Mouse (Mus musculus): Measurements from ENCODE around the gene Syngr1. TPM values are rescaled to one million over a fixed set of nuclear protein-coding genes. Genes with fewer than 3 reads are reported as not detected.
A peak's percentile ranks its signal among the peaks of the same experiment; 100 is the strongest.

Gene Syngr1
- 27.2 and 36.0 TPM in 2 replicates for polyA plus RNA-seq (2015; fragmentation: Nextera tagmentation; extraction: Ambion mirVana)

DNA sequence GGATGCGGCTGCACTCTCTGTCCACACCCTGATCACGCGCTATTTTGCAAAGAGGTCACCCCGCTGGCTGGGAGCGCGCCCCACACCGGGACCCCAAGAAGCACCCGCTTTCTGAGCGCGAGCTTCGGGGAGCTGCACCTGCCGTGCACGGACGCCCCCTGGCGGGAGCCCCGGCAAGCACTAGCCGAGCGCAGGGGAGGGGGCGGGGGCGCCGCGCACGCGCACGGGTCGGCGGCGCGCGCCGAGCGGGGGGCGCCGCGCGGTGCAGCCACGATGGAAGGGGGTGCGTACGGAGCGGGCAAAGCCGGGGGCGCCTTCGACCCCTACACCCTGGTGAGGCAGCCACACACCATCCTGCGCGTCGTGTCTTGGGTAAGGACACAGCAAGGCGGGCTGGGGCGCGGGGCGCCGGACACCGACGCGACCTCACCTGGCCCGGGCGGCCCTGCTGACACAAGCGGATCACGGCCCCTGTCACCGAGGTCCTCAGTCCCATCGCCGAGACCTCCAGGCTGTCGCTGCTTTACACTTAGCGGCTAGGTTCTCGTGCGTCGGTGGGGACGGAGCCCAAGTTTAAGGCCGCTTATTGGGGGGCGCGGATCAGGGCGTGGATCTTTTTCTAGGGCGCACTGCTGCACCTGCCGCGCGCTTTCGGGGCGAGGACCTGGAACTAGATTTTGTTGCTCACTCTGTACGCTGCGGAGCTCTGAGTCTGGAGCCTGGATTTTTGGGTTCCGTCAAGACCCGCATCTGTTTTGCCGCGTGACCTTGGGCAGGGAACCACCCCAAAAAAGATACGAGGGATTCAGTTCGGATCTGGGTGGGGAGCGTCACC, at the start of gene Syngr1, which contains the start of gene Rpl3:
Gene Syngr1, plus strand, starts transcription at position 214 of the 835 bp plus-strand sequence.
Gene Rpl3, minus strand, starts transcription at position 748 of the 835 bp plus-strand sequence.
- whole genome bisulfite sequencing: 1% methylated on average over 84 of the region's 86 CpGs
- peaks cover 20% of the 10 kb centered on the region for H3K27me3 ChIP-seq
- ATAC-seq (ENCODE audit: low read depth): peak; percentile 68

DNA sequence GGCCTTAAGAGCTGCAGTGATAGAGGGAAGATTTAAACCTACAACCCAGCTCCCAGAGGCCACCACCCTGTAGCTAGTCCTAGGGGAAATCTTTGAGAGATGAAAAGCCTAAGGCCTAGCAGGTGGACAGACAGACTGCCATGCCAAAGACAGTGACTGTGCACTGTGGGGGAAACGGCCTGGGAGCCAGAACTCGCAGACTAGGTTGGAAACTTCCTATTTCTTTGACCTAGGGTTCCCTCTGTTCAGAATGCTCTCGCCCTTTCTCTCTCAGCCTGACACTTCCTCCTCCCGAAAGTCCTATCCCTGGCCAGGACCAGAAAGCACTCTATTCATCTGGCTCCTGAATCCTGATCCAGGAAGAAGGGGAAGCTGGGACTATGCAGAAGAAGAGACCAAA, 49.0 kb upstream of the Syngr1 start:
- Histone ChIP-seq H3K36me3 (no peaks in the 10 kb centered on the region), H3K4me3 (no peak overlapping the region), H3K27me3 (no peaks in the 10 kb centered on the region), H3K4me2 (no peak overlapping the region), H3K27ac (replicated peaks) (no peak overlapping the region), H3K9me3 (0 out of 2 replicates have a peak, but pooled peaks cover 3% of the 10 kb centered on the region), H3K9ac (no peak overlapping the region), H3K4me1 (replicated peaks) (no peaks in the 10 kb centered on the region)
- WGBS: 75% methylated on average over 4 of the region's 4 CpGs
- ATAC-seq (ENCODE audit: low read depth): no peak

More for the DNA sequence above, at the start of gene Syngr1, which contains the start of gene Rpl3:
- H3K9ac ChIP-seq: peak within 1 kb of the TSS; percentile 87
- peak within 1 kb of the TSS; percentile 69 for H3K4me2 ChIP-seq
- H3K36me3 ChIP-seq: no peaks in the 10 kb centered on the region
- H3K4me1 ChIP-seq (replicated peaks): peaks cover 24% of the 10 kb centered on the region
- no peaks in the 10 kb centered on the region for H3K9me3 ChIP-seq
- peak within 1 kb of the TSS; percentile 54 for H3K27ac ChIP-seq (replicated peaks)
- peak within 1 kb of the TSS; percentile 77 for H3K4me3 ChIP-seq

DNA sequence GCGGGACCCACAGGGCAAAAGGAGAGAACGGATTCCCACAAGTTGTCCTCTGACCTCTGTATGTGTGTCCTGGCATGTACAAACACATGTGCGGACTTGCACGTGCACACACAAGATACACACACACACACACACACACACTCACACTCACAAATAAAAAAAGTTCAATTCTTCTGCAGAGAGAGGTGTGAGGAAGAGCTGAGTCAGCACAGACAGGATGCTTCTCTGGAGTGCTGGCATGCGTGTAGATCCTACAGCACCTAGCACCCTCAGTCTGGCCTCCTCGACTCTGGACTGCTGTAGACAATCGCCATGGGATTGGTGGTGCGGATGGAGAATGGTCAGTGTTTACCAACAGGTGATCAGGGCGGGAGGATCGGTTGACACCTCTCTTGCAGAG, 46.9 kb upstream of the Syngr1 start:
- no peak overlapping the region for H3K9ac ChIP-seq
- no peak overlapping the region for H3K4me2 ChIP-seq
- H3K4me1 ChIP-seq (replicated peaks): no peaks in the 10 kb centered on the region
- H3K27me3 ChIP-seq: no peaks in the 10 kb centered on the region
- H3K36me3 ChIP-seq: no peaks in the 10 kb centered on the region
- 0 out of 2 replicates have a peak, but pooled peaks cover 3% of the 10 kb centered on the region for H3K9me3 ChIP-seq
- ATAC-seq (ENCODE audit: low read depth): no peak
- WGBS: 92% methylated on average over 10 of the region's 10 CpGs
- H3K27ac ChIP-seq (replicated peaks): no peak overlapping the region
- H3K4me3 ChIP-seq: no peak overlapping the region

DNA sequence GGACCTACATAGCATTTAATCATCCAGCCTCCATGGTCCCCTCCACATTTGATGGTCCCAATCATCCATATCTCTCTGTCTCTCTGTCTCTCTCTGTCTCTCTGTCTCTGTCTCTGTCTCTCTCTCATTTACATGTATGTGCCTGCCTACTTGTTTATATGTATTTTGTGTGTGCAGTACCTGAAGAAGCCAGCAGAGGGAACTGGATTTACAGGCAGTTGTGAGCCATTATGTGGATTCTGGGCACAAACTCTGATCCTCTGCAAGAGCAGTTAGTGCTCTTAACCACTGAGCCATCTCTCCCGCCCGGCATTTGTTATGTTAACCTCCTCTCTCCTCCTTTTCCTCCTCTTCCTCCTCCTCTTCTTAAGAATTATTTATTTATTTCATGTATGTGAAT, 45.4 kb upstream of the Syngr1 start:
- no peak for ATAC-seq (ENCODE audit: low read depth)
- 0 out of 2 replicates have a peak, but pooled peaks cover 3% of the 10 kb centered on the region for H3K9me3 ChIP-seq
- H3K9ac ChIP-seq: no peak overlapping the region
- no peaks in the 10 kb centered on the region for H3K36me3 ChIP-seq
- 100% methylated on average over 2 of the region's 2 CpGs for WGBS
- H3K27ac ChIP-seq (replicated peaks): no peak overlapping the region
- no peaks in the 10 kb centered on the region for H3K4me1 ChIP-seq (replicated peaks)
- H3K4me3 ChIP-seq: no peak overlapping the region
- H3K27me3 ChIP-seq: no peaks in the 10 kb centered on the region
- H3K4me2 ChIP-seq: no peak overlapping the region

DNA sequence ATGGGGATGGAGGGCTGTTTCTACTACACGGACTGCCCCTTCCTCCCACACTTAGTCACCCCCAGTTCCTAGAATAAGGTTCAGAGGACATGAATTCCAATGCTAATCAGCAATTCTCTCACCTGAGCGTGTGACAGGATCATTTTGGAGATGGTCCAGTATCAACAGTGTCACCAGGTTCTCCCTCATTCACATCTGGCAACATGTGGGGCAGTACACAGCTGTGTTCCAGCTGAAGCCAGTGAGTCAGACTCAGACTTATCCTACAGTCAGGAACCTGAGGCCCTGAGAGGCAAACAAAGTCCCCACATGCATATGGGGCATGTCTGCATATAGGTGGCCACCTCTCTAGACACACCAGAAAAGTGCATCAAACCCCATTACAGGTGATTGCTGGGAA, 43.9 kb upstream of the Syngr1 start:
- no peak overlapping the region for H3K4me3 ChIP-seq
- 0 out of 2 replicates have a peak, but pooled peaks cover 3% of the 10 kb centered on the region for H3K9me3 ChIP-seq
- no peaks in the 10 kb centered on the region for H3K4me1 ChIP-seq (replicated peaks)
- ATAC-seq (ENCODE audit: low read depth): no peak
- no peak overlapping the region for H3K4me2 ChIP-seq
- H3K9ac ChIP-seq: no peak overlapping the region
- 71% methylated on average over 2 of the region's 2 CpGs for WGBS
- H3K27me3 ChIP-seq: no peaks in the 10 kb centered on the region
- H3K27ac ChIP-seq (replicated peaks): no peak overlapping the region
- H3K36me3 ChIP-seq: no peaks in the 10 kb centered on the region

DNA sequence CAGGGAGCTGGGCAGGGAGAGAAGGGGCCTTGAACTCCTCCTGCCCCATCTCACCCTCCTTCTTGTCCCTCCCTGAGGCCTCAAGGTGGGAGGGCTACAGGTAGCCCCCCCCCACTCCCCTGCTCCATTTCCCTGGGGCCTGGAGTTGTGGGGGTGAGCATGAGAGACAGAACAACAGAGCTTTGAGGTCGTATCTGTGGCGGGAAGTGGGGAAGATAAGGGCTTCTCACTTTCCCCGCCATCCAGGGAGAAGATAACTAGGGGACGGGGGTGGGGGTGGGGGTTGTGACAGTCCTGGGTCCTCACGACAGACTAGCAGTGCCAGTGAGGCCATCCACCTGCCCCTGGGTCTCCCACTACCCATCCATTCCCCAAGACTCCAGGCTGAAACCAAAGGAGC, 43.2 kb upstream of the Syngr1 start:
- no peak overlapping the region for H3K9ac ChIP-seq
- no peaks in the 10 kb centered on the region for H3K4me1 ChIP-seq (replicated peaks)
- no peak for ATAC-seq (ENCODE audit: low read depth)
- H3K4me2 ChIP-seq: no peak overlapping the region
- no peaks in the 10 kb centered on the region for H3K36me3 ChIP-seq
- H3K9me3 ChIP-seq: 0 out of 2 replicates have a peak, but pooled peaks cover 3% of the 10 kb centered on the region
- 65% methylated on average over 5 of the region's 5 CpGs for WGBS
- H3K27me3 ChIP-seq: no peaks in the 10 kb centered on the region
- H3K4me3 ChIP-seq: no peak overlapping the region
- H3K27ac ChIP-seq (replicated peaks): no peak overlapping the region

DNA sequence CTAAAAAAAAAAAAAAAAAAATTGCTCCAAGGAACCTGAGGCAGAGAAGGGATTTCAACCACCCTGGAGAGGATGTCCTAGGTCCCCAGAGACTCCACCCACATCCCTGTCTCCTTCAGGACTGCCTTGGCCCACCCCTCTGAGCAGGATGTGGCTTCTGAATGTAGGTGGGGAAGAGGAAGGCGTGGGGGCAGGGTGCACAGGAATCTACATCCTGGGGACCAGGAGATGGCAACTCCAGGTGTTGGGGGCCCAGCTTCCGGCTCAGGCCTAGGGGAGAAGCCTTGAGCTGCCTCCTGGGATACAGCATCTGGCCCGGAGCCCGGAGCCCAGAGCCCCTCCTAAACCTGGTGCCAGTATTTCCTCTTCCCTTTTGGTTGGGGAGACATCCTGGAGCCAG, 41.0 kb upstream of the Syngr1 start:
- Histone ChIP-seq H3K9me3 (0 out of 2 replicates have a peak, but pooled peaks cover 3% of the 10 kb centered on the region), H3K9ac (no peak overlapping the region), H3K27me3 (no peaks in the 10 kb centered on the region), H3K27ac (replicated peaks) (no peak overlapping the region), H3K4me3 (no peak overlapping the region), H3K36me3 (no peaks in the 10 kb centered on the region), H3K4me1 (replicated peaks) (no peaks in the 10 kb centered on the region), H3K4me2 (no peak overlapping the region)
- 71% methylated on average over 4 of the region's 4 CpGs for WGBS
- ATAC-seq (ENCODE audit: low read depth): no peak

DNA sequence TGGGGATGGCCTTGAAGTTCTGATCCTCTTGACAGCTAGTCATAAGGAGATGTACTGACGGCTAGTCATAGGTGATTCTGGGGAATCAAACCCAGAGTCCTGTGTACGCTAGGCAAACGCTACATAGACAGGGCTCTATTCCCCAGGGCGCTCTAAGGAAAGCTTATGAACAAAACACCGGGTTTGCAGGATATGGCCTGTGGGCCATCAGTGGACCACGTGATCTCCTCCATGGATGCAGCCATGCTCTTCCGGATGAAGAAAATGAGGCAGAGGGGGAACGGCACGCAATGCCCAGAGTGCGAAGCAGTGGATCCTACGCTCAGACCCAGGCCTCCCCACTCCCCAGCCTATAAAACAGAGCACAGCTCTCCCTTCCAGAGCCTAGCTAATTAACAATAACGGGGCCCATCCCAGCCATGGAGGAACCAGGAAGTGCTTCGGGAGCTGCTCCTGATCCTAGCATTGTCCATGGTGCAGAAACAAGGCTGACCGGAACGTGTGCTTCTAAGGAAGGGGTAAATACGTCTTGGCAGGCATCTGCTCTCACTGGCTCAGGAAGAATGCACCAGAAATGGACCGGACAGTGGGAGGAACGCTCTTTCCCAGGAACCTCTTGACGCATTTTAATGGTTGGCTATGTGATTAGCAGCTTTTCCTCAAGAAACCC, 39.9 kb upstream of the Syngr1 start:
- no peak overlapping the region for H3K4me2 ChIP-seq
- 0 out of 2 replicates have a peak overlapping the region, but pooled peaks have one; percentile 28 for H3K27ac ChIP-seq (replicated peaks)
- no peak for ATAC-seq (ENCODE audit: low read depth)
- no peak overlapping the region for H3K4me3 ChIP-seq
- no peaks in the 10 kb centered on the region for H3K4me1 ChIP-seq (replicated peaks)
- 73% methylated on average over 19 of the region's 19 CpGs for WGBS
- no peaks in the 10 kb centered on the region for H3K9me3 ChIP-seq
- no peaks in the 10 kb centered on the region for H3K27me3 ChIP-seq
- H3K36me3 ChIP-seq: no peaks in the 10 kb centered on the region
- no peak overlapping the region for H3K9ac ChIP-seq

DNA sequence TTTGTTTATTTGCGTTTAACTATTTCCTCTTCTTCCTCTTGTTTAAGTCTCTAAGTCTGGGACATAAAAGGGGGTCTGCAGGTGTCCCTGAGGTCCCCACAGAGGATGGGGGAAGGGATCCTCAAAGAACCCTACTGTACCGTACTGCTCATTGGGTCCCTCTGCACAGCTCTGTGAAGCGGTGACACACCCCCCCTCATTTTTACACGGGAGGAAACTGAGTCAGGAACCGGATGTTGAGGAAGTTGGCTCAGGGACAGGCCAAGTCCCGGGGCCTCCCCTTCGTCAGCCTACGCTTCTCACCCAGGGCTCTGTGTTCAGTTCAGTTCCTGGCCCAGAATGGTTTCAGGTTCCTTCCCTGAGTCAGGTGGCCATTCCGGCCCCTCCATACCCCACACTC, 39.4 kb upstream of the Syngr1 start:
- Histone ChIP-seq H3K36me3 (no peaks in the 10 kb centered on the region), H3K27ac (replicated peaks) (no peak overlapping the region), H3K4me1 (replicated peaks) (no peaks in the 10 kb centered on the region), H3K27me3 (no peaks in the 10 kb centered on the region), H3K4me3 (no peak overlapping the region), H3K9ac (no peak overlapping the region), H3K4me2 (no peak overlapping the region), H3K9me3 (no peaks in the 10 kb centered on the region)
- no peak for ATAC-seq (ENCODE audit: low read depth)
- 90% methylated on average over 9 of the region's 9 CpGs for WGBS

DNA sequence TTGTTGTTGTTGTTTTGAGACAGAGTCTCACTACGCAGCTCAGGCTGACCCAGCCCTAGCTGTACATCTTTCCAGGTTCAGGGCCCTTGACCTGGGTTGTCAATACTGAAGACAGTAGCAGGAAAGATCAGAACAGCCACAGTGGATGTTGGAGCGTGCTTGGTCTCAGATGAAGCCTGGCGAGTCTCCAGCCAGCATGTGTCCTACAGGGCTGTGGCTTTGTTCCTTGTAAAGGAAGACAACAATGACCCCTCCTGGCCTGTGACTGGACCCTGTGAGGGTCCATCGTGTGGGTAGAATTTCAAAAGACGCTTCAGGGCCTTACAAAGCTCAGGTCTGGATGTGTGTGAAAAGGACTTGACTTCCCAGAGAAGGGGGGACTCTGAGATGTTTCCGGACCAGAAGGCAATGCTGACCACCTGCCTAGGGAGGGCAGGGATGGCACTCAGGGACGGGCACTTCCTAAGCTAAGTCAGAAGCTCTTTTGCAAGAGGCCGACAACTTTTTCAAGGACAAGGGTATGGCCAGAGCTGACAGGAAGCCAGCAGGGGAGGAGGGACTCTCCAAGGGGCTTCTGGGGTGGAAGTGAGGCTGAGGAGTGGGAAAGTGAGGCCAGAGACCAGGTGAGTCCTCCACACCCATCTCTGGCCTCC, 37.6 kb upstream of the Syngr1 start:
- H3K36me3 ChIP-seq: no peaks in the 10 kb centered on the region
- H3K9me3 ChIP-seq: no peaks in the 10 kb centered on the region
- H3K9ac ChIP-seq: no peak overlapping the region
- H3K27ac ChIP-seq (replicated peaks): no peak overlapping the region
- H3K27me3 ChIP-seq: no peaks in the 10 kb centered on the region
- no peak for ATAC-seq (ENCODE audit: low read depth)
- H3K4me3 ChIP-seq: no peak overlapping the region
- no peak overlapping the region for H3K4me2 ChIP-seq
- 72% methylated on average over 8 of the region's 8 CpGs for WGBS
- no peaks in the 10 kb centered on the region for H3K4me1 ChIP-seq (replicated peaks)

DNA sequence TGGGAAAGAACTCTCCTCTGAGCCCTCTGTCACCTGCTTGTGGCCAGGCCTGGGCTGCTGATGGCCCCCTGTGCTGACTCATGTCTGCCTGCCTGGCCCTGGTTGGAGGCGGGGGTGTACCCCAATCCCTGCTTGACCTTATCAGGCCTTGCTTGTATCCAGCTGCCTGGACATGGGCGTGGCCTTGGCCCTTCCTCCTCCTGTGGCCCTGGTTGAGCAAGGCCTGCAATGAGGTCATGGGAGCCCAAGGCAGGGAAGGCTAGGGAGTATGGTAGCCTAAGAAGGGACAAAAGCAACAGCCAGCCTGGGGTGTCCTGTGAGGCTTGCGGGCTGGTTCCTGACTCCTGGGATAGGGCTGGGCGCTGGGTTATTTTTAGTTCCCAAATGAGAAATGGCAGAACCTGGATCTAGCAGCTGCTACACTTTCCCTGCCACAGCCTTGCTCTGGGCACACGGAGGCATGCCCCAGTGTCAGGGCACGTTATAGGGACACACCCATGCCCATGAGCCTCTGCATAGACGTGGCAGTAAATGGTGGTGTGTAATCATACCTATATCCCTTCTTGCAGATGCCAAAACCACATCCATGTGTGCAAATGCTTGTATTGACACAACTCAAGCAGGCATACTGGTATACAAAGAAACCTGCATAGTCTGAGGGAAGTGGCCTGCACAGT, 37.0 kb upstream of the Syngr1 start:
- Histone ChIP-seq H3K27me3 (no peaks in the 10 kb centered on the region), H3K4me2 (no peak overlapping the region), H3K4me1 (replicated peaks) (no peaks in the 10 kb centered on the region), H3K36me3 (no peaks in the 10 kb centered on the region), H3K9ac (no peak overlapping the region), H3K4me3 (no peak overlapping the region), H3K9me3 (no peaks in the 10 kb centered on the region), H3K27ac (replicated peaks) (no peak overlapping the region)
- 85% methylated on average over 7 of the region's 7 CpGs for WGBS
- ATAC-seq (ENCODE audit: low read depth): no peak

Data from neural tube, embryonic 13.5 days (tissue).